Mouse (Mus musculus) kidney, adult 2 months (tissue): ENCODE measurements around the gene Phactr4. TPM values are rescaled to one million over a fixed set of nuclear protein-coding genes. Genes with fewer than 3 reads are reported as not detected.

ENCODE experiments used
- DNase-seq: peaks from one replicate; pipeline ENCODE4 v3.0.0; 2021
- H3K27ac ChIP-seq: fragments of 200-500 bp; 2 replicates; pipeline ENCODE4 v1.5.1; 2012; ENCODE audit warnings: low read depth, low read length, control low read depth, inconsistent platforms; ENCODE audit not compliant: insufficient read depth
- H3K27me3 ChIP-seq: fragments of 200-500 bp; replicated peaks from 2 replicates; pipeline ENCODE4 v1.6.1; 2012; ENCODE audit warnings: mild to moderate bottlenecking, moderate library complexity, low read length, inconsistent platforms; ENCODE audit not compliant: control insufficient read depth, insufficient read depth
- H3K36me3 ChIP-seq: fragments of 200-500 bp; 2 replicates; pipeline ENCODE4 v1.6.1; 2012; ENCODE audit warnings: mild to moderate bottlenecking, moderate library complexity, low read length, inconsistent platforms; ENCODE audit not compliant: control insufficient read depth, insufficient read depth
- H3K4me1 ChIP-seq: fragments of 200-500 bp; 2 replicates; pipeline ENCODE4 v1.6.1; 2011; ENCODE audit warnings: low read length; ENCODE audit not compliant: control insufficient read depth, insufficient read depth
- H3K4me3 ChIP-seq: fragments of 200-500 bp; 2 replicates; pipeline ENCODE4 v1.5.1; 2011; ENCODE audit warnings: mild to moderate bottlenecking, low read depth, low read length, control low read depth; ENCODE audit not compliant: insufficient read depth
- CTCF ChIP-seq: fragments of 200-500 bp; conservative IDR thresholded peaks from 2 replicates; pipeline ENCODE4 v1.5.1; 2011; ENCODE audit warnings: low read depth, mild to moderate bottlenecking, control low read depth, low read length, moderate library complexity, mixed read lengths; ENCODE audit not compliant: insufficient read depth, insufficient read length
- POLR2A ChIP-seq: fragments of 200-500 bp; IDR thresholded peaks from one replicate; pipeline ENCODE4 v1.6.1; 2011; ENCODE audit warnings: low read depth, low read length, control low read depth
- WGBS: fragments of 180-500 bp; shearing (Covaris S2); methylation state at CpG from one replicate; pipeline ENCODE4 v1.1.7; 2018; 5-methylcytosine and 5-hydroxymethylcytosine counted together
- polyA plus RNA-seq: library from polyadenylated mRNA; depleted of rRNA; stranded (reverse); fragments of >200 nt; gene quantifications from 2 replicates; pipeline ENCODE4 v1.2.3, GENCODE M21; 2012

Gene Phactr4
- polyA plus RNA-seq, 1 experiment: 25.2 TPM

DNA sequence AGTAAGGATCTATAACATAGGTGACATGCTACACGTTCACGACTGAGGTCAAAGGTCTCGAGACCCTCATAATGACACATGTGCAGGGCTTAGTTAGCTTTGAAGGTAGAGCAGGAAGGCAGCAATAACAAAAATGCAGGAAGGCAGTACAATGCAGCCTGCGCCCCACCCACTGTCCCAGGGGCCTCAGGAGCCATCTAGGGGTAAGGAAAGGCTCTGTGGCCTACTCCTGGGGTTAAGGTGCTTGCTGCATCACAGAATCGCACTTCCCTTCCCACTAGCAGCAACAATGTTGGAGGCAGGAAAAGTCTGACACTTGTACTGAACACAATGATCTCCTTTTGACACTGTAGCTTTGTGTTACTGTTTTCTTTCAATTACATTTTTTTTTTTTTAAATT, 34.7 kb downstream of the Phactr4 start:
- no peaks in the 10 kb centered on the region for H3K27me3 ChIP-seq
- TF ChIP-seq POLR2A (no peak), CTCF (no peak)
- peak overlapping the region; percentile 40; the same call in 1 of the 2 replicates for H3K27ac ChIP-seq
- H3K4me3 ChIP-seq: no peak overlapping the region
- peaks cover 17% of the 10 kb centered on the region; the same call in 1 of the 2 replicates for H3K4me1 ChIP-seq
- 48% methylated on average over 5 of the region's 5 CpGs for WGBS
- DNase-seq: peak; percentile 49
- H3K36me3 ChIP-seq: no peaks in the 10 kb centered on the region

- WGBS: 52% methylated on average over 7 of the region's 7 CpGs
- H3K4me3 ChIP-seq: no peak overlapping the region
Measured at GRCm38 (mm10) chr4:132386846-132387245, 35.4 kb downstream of the Phactr4 start.

GRCm38 (mm10) chr4:132385771-132386410, 36.4 kb downstream of the Phactr4 start:
- peaks cover 23% of the 10 kb centered on the region; the same call in 1 of the 2 replicates for H3K4me1 ChIP-seq
- TF ChIP-seq CTCF (no peak), POLR2A (no peak)
- H3K27me3 ChIP-seq: no peaks in the 10 kb centered on the region
- no peak for DNase-seq
- H3K4me3 ChIP-seq: no peak overlapping the region
- H3K27ac ChIP-seq: peak overlapping the region; percentile 8; the same call in 1 of the 2 replicates
- H3K36me3 ChIP-seq: no peaks in the 10 kb centered on the region
- 67% methylated on average over 8 of the region's 8 CpGs for WGBS

More at GRCm38 (mm10) chr4:132386846-132387245, 35.4 kb downstream of the Phactr4 start:
- peak overlapping the region; percentile 40 for H3K27ac ChIP-seq
- DNase-seq: peak; percentile 56
- no peaks in the 10 kb centered on the region for H3K27me3 ChIP-seq
- no peak for TF ChIP-seq POLR2A
- no peak for TF ChIP-seq CTCF
- H3K36me3 ChIP-seq: no peaks in the 10 kb centered on the region
- H3K4me1 ChIP-seq: peaks cover 19% of the 10 kb centered on the region; the same call in 1 of the 2 replicates

DNA sequence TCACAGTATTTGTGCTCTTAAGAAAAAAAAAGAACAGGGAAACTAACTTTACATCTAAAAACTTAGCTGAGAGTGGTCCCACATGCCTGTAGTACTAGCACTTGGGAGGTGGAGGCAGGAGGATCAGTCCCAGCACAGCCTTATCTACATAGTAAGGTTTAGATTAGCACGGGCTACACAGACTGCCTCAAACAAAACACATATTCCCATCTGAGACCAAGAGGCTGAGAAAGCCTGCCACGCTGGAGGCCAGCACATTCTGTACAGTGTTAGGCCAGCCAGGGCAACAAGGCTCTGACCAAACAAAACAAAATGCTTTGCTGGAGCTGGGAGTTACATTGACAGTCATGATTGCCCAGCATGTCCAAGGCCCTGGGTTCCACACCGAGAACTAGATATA, 38.8 kb downstream of the Phactr4 start:
- WGBS: 84% methylated on average over 3 of the region's 3 CpGs

GRCm38 (mm10) chr4:132382296-132382695, 40.0 kb downstream of the Phactr4 start:
- TF ChIP-seq POLR2A (no peak), CTCF (no peak)
- no peaks in the 10 kb centered on the region for H3K27me3 ChIP-seq
- no peak overlapping the region for H3K4me3 ChIP-seq
- WGBS: 59% methylated on average over 4 of the region's 4 CpGs
- H3K36me3 ChIP-seq: peaks cover under 1% of the 10 kb centered on the region
- peaks cover 18% of the 10 kb centered on the region; the same call in 1 of the 2 replicates for H3K4me1 ChIP-seq
- no peak for DNase-seq
- no peak overlapping the region for H3K27ac ChIP-seq

More for the DNA sequence above, 38.8 kb downstream of the Phactr4 start:
- Histone ChIP-seq H3K4me3 (no peak overlapping the region), H3K36me3 (no peaks in the 10 kb centered on the region), H3K4me1 (peaks cover 23% of the 10 kb centered on the region; the same call in 1 of the 2 replicates), H3K27ac (0 out of 2 replicates have a peak overlapping the region, but pooled peaks have one; percentile 12), H3K27me3 (no peaks in the 10 kb centered on the region)
- no peak for TF ChIP-seq CTCF
- no peak for TF ChIP-seq POLR2A
- DNase-seq: no peak

DNA sequence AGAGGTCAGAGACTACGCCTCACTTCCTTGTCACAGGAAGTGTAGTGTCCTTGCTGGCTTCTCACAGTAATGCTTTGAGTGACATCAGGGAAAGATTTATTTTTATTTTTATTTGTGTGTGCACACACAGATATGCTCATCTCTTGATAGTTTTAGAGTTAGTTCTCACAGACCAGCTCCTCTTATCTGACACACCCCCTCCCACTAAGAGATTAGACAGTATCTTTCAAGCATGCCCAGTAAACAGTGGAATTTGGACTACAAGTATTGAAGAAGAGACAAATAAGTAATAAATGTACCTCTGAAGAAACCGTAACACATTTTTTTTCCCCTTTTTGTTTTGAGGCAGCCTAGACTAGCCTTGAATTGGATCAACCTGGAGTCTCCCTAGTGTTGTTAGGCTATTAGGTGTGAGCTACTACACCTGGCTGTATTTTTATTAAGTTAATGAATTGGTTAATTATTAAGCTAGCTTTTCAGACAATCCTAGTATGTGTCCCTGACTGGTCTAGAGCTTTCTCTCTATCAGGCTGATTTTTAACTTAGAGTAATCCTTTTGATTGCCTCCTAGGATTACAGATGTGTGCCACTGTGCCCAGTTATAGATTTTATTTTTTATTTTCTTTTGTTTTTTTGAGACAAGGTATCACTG, 41.2 kb downstream of the Phactr4 start:
- no peak overlapping the region for H3K27ac ChIP-seq
- 59% methylated on average over 2 of the region's 2 CpGs for WGBS
- no peak for DNase-seq
- TF ChIP-seq POLR2A: no peak
- H3K4me1 ChIP-seq: peaks cover 10% of the 10 kb centered on the region; the same call in 1 of the 2 replicates
- H3K4me3 ChIP-seq: no peak overlapping the region
- H3K36me3 ChIP-seq: peaks cover 6% of the 10 kb centered on the region
- no peaks in the 10 kb centered on the region for H3K27me3 ChIP-seq

DNA sequence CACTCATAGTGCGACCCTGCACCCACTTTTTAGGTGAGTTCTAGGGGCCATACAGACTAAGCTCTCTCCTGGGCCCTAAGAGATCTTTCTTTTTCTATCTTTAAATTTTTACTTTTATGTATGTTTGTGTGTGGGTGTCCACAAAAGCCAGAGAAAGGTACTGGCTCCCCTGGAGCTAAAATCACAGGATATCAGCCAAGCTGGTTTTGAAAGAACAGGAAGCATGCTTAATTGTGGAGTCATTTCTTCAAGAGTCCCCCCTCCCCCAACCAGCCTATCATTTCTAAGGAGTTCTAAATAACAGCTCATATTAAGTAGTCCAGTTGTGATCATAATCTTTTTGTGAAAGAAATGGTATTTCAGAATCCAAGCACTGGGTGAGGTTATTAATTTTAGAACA, 48.5 kb downstream of the Phactr4 start:
- TF ChIP-seq CTCF (no peak), POLR2A (no peak)
- Histone ChIP-seq H3K36me3 (peaks cover 14% of the 10 kb centered on the region), H3K27ac (no peak overlapping the region), H3K4me3 (no peak overlapping the region), H3K4me1 (no peaks in the 10 kb centered on the region), H3K27me3 (no peaks in the 10 kb centered on the region)
- no peak for DNase-seq
- 93% methylated on average over 1 of the region's 1 CpGs for WGBS
